Mouse (Mus musculus): Measurements from ENCODE around the gene H2afz. TPM values are rescaled to one million over a fixed set of nuclear protein-coding genes. Genes with fewer than 3 reads are reported as not detected.

H2afz gene
- polyA plus RNA-seq, 1 experiment from 2014 or later: 1,813 TPM

- H3K9me3 ChIP-seq: no peaks in the 10 kb centered on the region
- H3K4me2 ChIP-seq (replicated peaks): peak overlapping the region; percentile 58
- WGBS: under 1% methylated on average over 70 of the region's 74 CpGs
- no peaks in the 10 kb centered on the region for H3K27me3 ChIP-seq (replicated peaks)
- peak overlapping the region; percentile 90 for H3K4me3 ChIP-seq
- peak overlapping the region; percentile 94 for H3K27ac ChIP-seq
- peak; percentile 39 for ATAC-seq (ENCODE audit: low FRiP score, low read depth)
- H3K9ac ChIP-seq: peak overlapping the region; percentile 91
- H3K36me3 ChIP-seq: peaks cover 5% of the 10 kb centered on the region; the same call in 1 of the 2 replicates
- peaks cover 12% of the 10 kb centered on the region for H3K4me1 ChIP-seq
These were observed 998 bp downstream of the H2afz start for GRCm38 (mm10) chr3:137864988-137865982.

- Histone ChIP-seq H3K9ac (peak overlapping the region; percentile 96), H3K4me3 (peak overlapping the region; percentile 77), H3K27ac (peak overlapping the region; percentile 96), H3K27me3 (replicated peaks) (no peaks in the 10 kb centered on the region), H3K4me1 (peaks cover 12% of the 10 kb centered on the region), H3K4me2 (replicated peaks) (peak overlapping the region; percentile 84), H3K9me3 (no peaks in the 10 kb centered on the region), H3K36me3 (peaks cover 5% of the 10 kb centered on the region; the same call in 1 of the 2 replicates)
- no peak for ATAC-seq (ENCODE audit: low FRiP score, low read depth)
- 0% methylated on average over 2 of the region's 2 CpGs for WGBS
These were observed 2.8 kb downstream of the H2afz start for GRCm38 (mm10) chr3:137867133-137867436.

GRCm38 (mm10) chr3:137867437-137868093 lies 3.3 kb downstream of the H2afz start, which contains the start of gene Dnajb14:
Gene Dnajb14, plus strand, starts transcription at chr3:137867675.
- under 1% methylated on average over 90 of the region's 94 CpGs for WGBS
- ATAC-seq (ENCODE audit: low FRiP score, low read depth): 0 out of 2 replicates have a peak, but pooled peaks have one; percentile 5
- peak within 1 kb of the TSS; percentile 96 for H3K9ac ChIP-seq
- H3K36me3 ChIP-seq: peaks cover 5% of the 10 kb centered on the region; the same call in 1 of the 2 replicates
- peak within 1 kb of the TSS; percentile 96 for H3K27ac ChIP-seq
- H3K27me3 ChIP-seq (replicated peaks): no peaks in the 10 kb centered on the region
- peak within 1 kb of the TSS; percentile 77 for H3K4me3 ChIP-seq
- peaks cover 12% of the 10 kb centered on the region for H3K4me1 ChIP-seq
- H3K9me3 ChIP-seq: no peaks in the 10 kb centered on the region
- H3K4me2 ChIP-seq (replicated peaks): peak within 1 kb of the TSS; percentile 84

- peak overlapping the region; percentile 84 for H3K4me2 ChIP-seq (replicated peaks)
- H3K36me3 ChIP-seq: peaks cover 5% of the 10 kb centered on the region; the same call in 1 of the 2 replicates
- peak overlapping the region; percentile 77 for H3K4me3 ChIP-seq
- H3K4me1 ChIP-seq: peaks cover 12% of the 10 kb centered on the region
- H3K9ac ChIP-seq: peak overlapping the region; percentile 96
- H3K27me3 ChIP-seq (replicated peaks): no peaks in the 10 kb centered on the region
- H3K27ac ChIP-seq: peak overlapping the region; percentile 96
- 6% methylated on average over 26 of the region's 26 CpGs for WGBS
- H3K9me3 ChIP-seq: no peaks in the 10 kb centered on the region
- 0 out of 2 replicates have a peak, but pooled peaks have one; percentile 1 for ATAC-seq (ENCODE audit: low FRiP score, low read depth)
These were observed 4.0 kb downstream of the H2afz start for GRCm38 (mm10) chr3:137868094-137868913.

GRCm38 (mm10) chr3:137869395-137869794 lies 5.1 kb downstream of the H2afz start:
- H3K27me3 ChIP-seq (replicated peaks): no peaks in the 10 kb centered on the region
- H3K9me3 ChIP-seq: no peaks in the 10 kb centered on the region
- ATAC-seq (ENCODE audit: low FRiP score, low read depth): no peak
- H3K4me2 ChIP-seq (replicated peaks): no peak overlapping the region
- H3K4me1 ChIP-seq: peaks cover 12% of the 10 kb centered on the region
- 90% methylated on average over 9 of the region's 9 CpGs for WGBS
- peaks cover 5% of the 10 kb centered on the region; the same call in 1 of the 2 replicates for H3K36me3 ChIP-seq
- no peak overlapping the region for H3K27ac ChIP-seq
- H3K4me3 ChIP-seq: no peak overlapping the region
- no peak overlapping the region for H3K9ac ChIP-seq

GRCm38 (mm10) chr3:137879313-137879712 lies 15.0 kb downstream of the H2afz start:
- no peaks in the 10 kb centered on the region for H3K27me3 ChIP-seq (replicated peaks)
- no peak for ATAC-seq (ENCODE audit: low FRiP score, low read depth)
- no peak overlapping the region for H3K4me2 ChIP-seq (replicated peaks)
- 86% methylated on average over 3 of the region's 3 CpGs for WGBS
- no peak overlapping the region for H3K4me3 ChIP-seq
- H3K9ac ChIP-seq: no peak overlapping the region
- no peak overlapping the region for H3K27ac ChIP-seq
- H3K9me3 ChIP-seq: 0 out of 2 replicates have a peak, but pooled peaks cover 4% of the 10 kb centered on the region
- no peaks in the 10 kb centered on the region for H3K4me1 ChIP-seq
- H3K36me3 ChIP-seq: peaks cover 7% of the 10 kb centered on the region; the same call in 1 of the 2 replicates

- H3K36me3 ChIP-seq: peaks cover 7% of the 10 kb centered on the region; the same call in 1 of the 2 replicates
- no peaks in the 10 kb centered on the region for H3K4me1 ChIP-seq
- ATAC-seq (ENCODE audit: low FRiP score, low read depth): no peak
- 0 out of 2 replicates have a peak, but pooled peaks cover 4% of the 10 kb centered on the region for H3K9me3 ChIP-seq
- WGBS: 83% methylated on average over 4 of the region's 4 CpGs
- H3K9ac ChIP-seq: no peak overlapping the region
- H3K4me2 ChIP-seq (replicated peaks): no peak overlapping the region
- no peaks in the 10 kb centered on the region for H3K27me3 ChIP-seq (replicated peaks)
- H3K27ac ChIP-seq: no peak overlapping the region
- H3K4me3 ChIP-seq: no peak overlapping the region
These were observed 15.9 kb downstream of the H2afz start for GRCm38 (mm10) chr3:137880109-137880748.

- Histone ChIP-seq H3K9ac (no peak overlapping the region), H3K4me2 (replicated peaks) (no peak overlapping the region), H3K4me1 (no peaks in the 10 kb centered on the region), H3K9me3 (0 out of 2 replicates have a peak, but pooled peaks cover 4% of the 10 kb centered on the region), H3K27ac (no peak overlapping the region), H3K36me3 (peaks cover 7% of the 10 kb centered on the region; the same call in 1 of the 2 replicates), H3K4me3 (no peak overlapping the region), H3K27me3 (replicated peaks) (no peaks in the 10 kb centered on the region)
- no peak for ATAC-seq (ENCODE audit: low FRiP score, low read depth)
- 90% methylated on average over 5 of the region's 5 CpGs for WGBS
These were observed 16.8 kb downstream of the H2afz start for GRCm38 (mm10) chr3:137881093-137881492.

GRCm38 (mm10) chr3:137887961-137888360 lies 23.7 kb downstream of the H2afz start:
- H3K27ac ChIP-seq: no peak overlapping the region
- no peaks in the 10 kb centered on the region for H3K9me3 ChIP-seq
- H3K4me2 ChIP-seq (replicated peaks): no peak overlapping the region
- no peaks in the 10 kb centered on the region for H3K27me3 ChIP-seq (replicated peaks)
- no peak overlapping the region for H3K4me3 ChIP-seq
- WGBS: 78% methylated on average over 7 of the region's 7 CpGs
- H3K9ac ChIP-seq: no peak overlapping the region
- ATAC-seq (ENCODE audit: low FRiP score, low read depth): no peak
- peaks cover 9% of the 10 kb centered on the region for H3K36me3 ChIP-seq
- no peaks in the 10 kb centered on the region; the same call in 1 of the 2 replicates for H3K4me1 ChIP-seq

GRCm38 (mm10) chr3:137891089-137891488 lies 26.8 kb downstream of the H2afz start:
- no peak for ATAC-seq (ENCODE audit: low FRiP score, low read depth)

GRCm38 (mm10) chr3:137892118-137892517 lies 27.8 kb downstream of the H2afz start:
- no peaks in the 10 kb centered on the region; the same call in 1 of the 2 replicates for H3K4me1 ChIP-seq
- ATAC-seq (ENCODE audit: low FRiP score, low read depth): no peak
- WGBS: 87% methylated on average over 4 of the region's 4 CpGs

More at GRCm38 (mm10) chr3:137891089-137891488, 26.8 kb downstream of the H2afz start:
- H3K4me2 ChIP-seq (replicated peaks): no peak overlapping the region
- no peaks in the 10 kb centered on the region for H3K27me3 ChIP-seq (replicated peaks)
- H3K9ac ChIP-seq: no peak overlapping the region
- WGBS: 90% methylated on average over 3 of the region's 3 CpGs
- H3K36me3 ChIP-seq: peaks cover 9% of the 10 kb centered on the region
- H3K27ac ChIP-seq: no peak overlapping the region
- H3K4me1 ChIP-seq: no peaks in the 10 kb centered on the region; the same call in 1 of the 2 replicates
- H3K4me3 ChIP-seq: no peak overlapping the region
- H3K9me3 ChIP-seq: no peaks in the 10 kb centered on the region

More at GRCm38 (mm10) chr3:137892118-137892517, 27.8 kb downstream of the H2afz start:
- no peaks in the 10 kb centered on the region for H3K27me3 ChIP-seq (replicated peaks)
- H3K4me3 ChIP-seq: no peak overlapping the region
- peaks cover 9% of the 10 kb centered on the region for H3K36me3 ChIP-seq
- H3K9me3 ChIP-seq: no peaks in the 10 kb centered on the region
- no peak overlapping the region for H3K4me2 ChIP-seq (replicated peaks)
- no peak overlapping the region for H3K9ac ChIP-seq
- no peak overlapping the region for H3K27ac ChIP-seq
